Mouse (Mus musculus) embryonic facial prominence, embryonic 13.5 days (tissue): Measurements from ENCODE around the gene Rpgrip1l. TPM values are rescaled to one million over a fixed set of nuclear protein-coding genes. Genes with fewer than 3 reads are reported as not detected.

Experiments used
- ATAC-seq: fragments of 200-750 bp; cut with Nextera tagmentation; 2 replicates; pipeline ENCODE4 v1.8.0; 2017; ENCODE audit warnings: low read depth; ENCODE audit not compliant: insufficient number of reproducible peaks, insufficient read depth, low FRiP score, low TSS enrichment
- H3K27ac ChIP-seq: fragments of 300-500 bp; sonication (generic); 2 replicates; pipeline ENCODE4 v1.5.1; 2015; ENCODE audit warnings: moderate library complexity, mild to moderate bottlenecking, inconsistent platforms
- H3K27me3 ChIP-seq: fragments of 300-500 bp; sonication (generic); 2 replicates; pipeline ENCODE4 v1.6.1; 2015; ENCODE audit warnings: mild to moderate bottlenecking, inconsistent platforms
- H3K36me3 ChIP-seq: fragments of 300-500 bp; sonication (generic); 2 replicates; pipeline ENCODE4 v1.6.1; 2015; ENCODE audit warnings: mild to moderate bottlenecking, inconsistent platforms
- H3K4me1 ChIP-seq: fragments of 300-500 bp; sonication (generic); 2 replicates; pipeline ENCODE4 v1.6.1; 2015; ENCODE audit warnings: inconsistent platforms
- H3K4me2 ChIP-seq: fragments of 300-500 bp; sonication (generic); 2 replicates; pipeline ENCODE4 v1.6.1; 2015; ENCODE audit warnings: moderate library complexity, mild to moderate bottlenecking, inconsistent platforms
- H3K4me3 ChIP-seq: fragments of 300-500 bp; sonication (generic); 2 replicates; pipeline ENCODE4 v1.5.1; 2015; ENCODE audit warnings: mild to moderate bottlenecking, inconsistent platforms
- H3K9ac ChIP-seq: fragments of 300-500 bp; sonication (generic); 2 replicates; pipeline ENCODE4 v1.6.1; 2015; ENCODE audit warnings: mild to moderate bottlenecking, inconsistent platforms
- H3K9me3 ChIP-seq: fragments of 300-500 bp; sonication (generic); 2 replicates; pipeline ENCODE4 v1.6.1; 2016; ENCODE audit warnings: inconsistent platforms
- whole genome bisulfite sequencing: fragments of 180-500 bp; shearing (Covaris S2); methylation state at CpG from one replicate; pipeline ENCODE4 v1.1.7; 2015; ENCODE audit warnings: mixed read lengths; 5-methylcytosine and 5-hydroxymethylcytosine counted together
- polyA plus RNA-seq: library from polyadenylated mRNA; unstranded; fragments of >200 nt; fragmentation: Nextera tagmentation; extraction: Ambion mirVana; gene quantifications from 2 replicates; pipeline ENCODE4 v1.2.1, GENCODE M21; 2015

The Rpgrip1l gene
- polyA plus RNA-seq, 1 experiment from 2014 or later: 21.5 TPM

- H3K9ac ChIP-seq: no peak overlapping the region
- H3K9me3 ChIP-seq: no peaks in the 10 kb centered on the region
- H3K27ac ChIP-seq: no peak overlapping the region
- no peak for ATAC-seq
- peaks cover 35% of the 10 kb centered on the region for H3K4me1 ChIP-seq
- no peak overlapping the region for H3K4me3 ChIP-seq
- peaks cover 7% of the 10 kb centered on the region; the same call in 1 of the 2 replicates for H3K36me3 ChIP-seq
- WGBS: 52% methylated on average over 7 of the region's 7 CpGs
- no peak overlapping the region for H3K4me2 ChIP-seq
- H3K27me3 ChIP-seq: no peaks in the 10 kb centered on the region
These were observed 37.6 kb upstream of the Rpgrip1l start for GRCm38 (mm10) chr8:91350628-91351027.

GRCm38 (mm10) chr8:91349816-91350215, 36.8 kb upstream of the Rpgrip1l start:
- Histone ChIP-seq H3K4me3 (no peak overlapping the region), H3K9ac (no peak overlapping the region), H3K27me3 (no peaks in the 10 kb centered on the region), H3K4me2 (no peak overlapping the region), H3K9me3 (no peaks in the 10 kb centered on the region), H3K4me1 (peaks cover 27% of the 10 kb centered on the region), H3K27ac (no peak overlapping the region), H3K36me3 (peaks cover 7% of the 10 kb centered on the region; the same call in 1 of the 2 replicates)
- WGBS: 92% methylated on average over 7 of the region's 7 CpGs
- ATAC-seq: no peak

GRCm38 (mm10) chr8:91347595-91347994, 34.5 kb upstream of the Rpgrip1l start:
- 62% methylated on average over 6 of the region's 6 CpGs for WGBS
- Histone ChIP-seq H3K27ac (no peak overlapping the region), H3K27me3 (no peaks in the 10 kb centered on the region), H3K36me3 (peaks cover 7% of the 10 kb centered on the region; the same call in 1 of the 2 replicates), H3K4me1 (peaks cover 18% of the 10 kb centered on the region), H3K9me3 (no peaks in the 10 kb centered on the region), H3K4me3 (no peak overlapping the region), H3K4me2 (no peak overlapping the region), H3K9ac (no peak overlapping the region)
- no peak for ATAC-seq

- Histone ChIP-seq H3K4me2 (no peak overlapping the region), H3K27me3 (no peaks in the 10 kb centered on the region), H3K9me3 (no peaks in the 10 kb centered on the region), H3K9ac (no peak overlapping the region), H3K36me3 (peaks cover 7% of the 10 kb centered on the region; the same call in 1 of the 2 replicates), H3K4me3 (no peak overlapping the region), H3K27ac (no peak overlapping the region), H3K4me1 (peaks cover 22% of the 10 kb centered on the region)
- ATAC-seq: no peak
- WGBS: 83% methylated on average over 10 of the region's 10 CpGs
These were observed 34.1 kb upstream of the Rpgrip1l start for GRCm38 (mm10) chr8:91347146-91347545.

GRCm38 (mm10) chr8:91344659-91345058, 31.6 kb upstream of the Rpgrip1l start:
- Histone ChIP-seq H3K9me3 (no peaks in the 10 kb centered on the region), H3K4me2 (no peak overlapping the region), H3K27me3 (no peaks in the 10 kb centered on the region), H3K9ac (no peak overlapping the region), H3K27ac (no peak overlapping the region), H3K4me1 (peaks cover 15% of the 10 kb centered on the region), H3K36me3 (peaks cover 4% of the 10 kb centered on the region; the same call in 1 of the 2 replicates), H3K4me3 (no peak overlapping the region)
- WGBS: 88% methylated on average over 11 of the region's 11 CpGs
- ATAC-seq: no peak

- Histone ChIP-seq H3K27ac (no peak overlapping the region; the same call in 1 of the 2 replicates), H3K4me3 (no peak overlapping the region), H3K27me3 (no peaks in the 10 kb centered on the region), H3K9ac (no peak overlapping the region), H3K36me3 (peaks cover 3% of the 10 kb centered on the region; the same call in 1 of the 2 replicates), H3K4me1 (peaks cover 18% of the 10 kb centered on the region), H3K9me3 (no peaks in the 10 kb centered on the region), H3K4me2 (no peak overlapping the region)
- no peak for ATAC-seq
- 78% methylated on average over 5 of the region's 5 CpGs for WGBS
These were observed 29.7 kb upstream of the Rpgrip1l start for GRCm38 (mm10) chr8:91342798-91343197.

- 40% methylated on average over 5 of the region's 5 CpGs for WGBS
These were observed 29.1 kb upstream of the Rpgrip1l start for GRCm38 (mm10) chr8:91342196-91342595.

GRCm38 (mm10) chr8:91340746-91341145, 27.7 kb upstream of the Rpgrip1l start:
- Histone ChIP-seq H3K4me1 (peaks cover 10% of the 10 kb centered on the region), H3K36me3 (peaks cover 3% of the 10 kb centered on the region; the same call in 1 of the 2 replicates), H3K9me3 (0 out of 2 replicates have a peak, but pooled peaks cover 5% of the 10 kb centered on the region), H3K4me3 (no peak overlapping the region), H3K27me3 (no peaks in the 10 kb centered on the region), H3K27ac (no peak overlapping the region), H3K4me2 (no peak overlapping the region), H3K9ac (no peak overlapping the region)
- WGBS: 50% methylated on average over 1 of the region's 1 CpGs
- ATAC-seq: no peak

More at GRCm38 (mm10) chr8:91342196-91342595, 29.1 kb upstream of the Rpgrip1l start:
- Histone ChIP-seq H3K9ac (no peak overlapping the region), H3K27ac (no peak overlapping the region; the same call in 1 of the 2 replicates), H3K36me3 (peaks cover 3% of the 10 kb centered on the region; the same call in 1 of the 2 replicates), H3K9me3 (no peaks in the 10 kb centered on the region), H3K4me3 (no peak overlapping the region), H3K4me2 (no peak overlapping the region), H3K27me3 (no peaks in the 10 kb centered on the region), H3K4me1 (peaks cover 12% of the 10 kb centered on the region)
- ATAC-seq: no peak

- no peak overlapping the region for H3K4me3 ChIP-seq
- H3K4me2 ChIP-seq: no peak overlapping the region; the same call in 1 of the 2 replicates
- ATAC-seq: no peak
- WGBS: 75% methylated on average over 8 of the region's 8 CpGs
- no peak overlapping the region for H3K27ac ChIP-seq
- H3K4me1 ChIP-seq: peaks cover 10% of the 10 kb centered on the region
- no peak overlapping the region for H3K9ac ChIP-seq
- no peaks in the 10 kb centered on the region for H3K27me3 ChIP-seq
- peaks cover 3% of the 10 kb centered on the region for H3K36me3 ChIP-seq
- H3K9me3 ChIP-seq: 0 out of 2 replicates have a peak, but pooled peaks cover 5% of the 10 kb centered on the region
These were observed 26.6 kb upstream of the Rpgrip1l start for GRCm38 (mm10) chr8:91339651-91340050.

GRCm38 (mm10) chr8:91338389-91339154, 25.5 kb upstream of the Rpgrip1l start:
- no peak for ATAC-seq

GRCm38 (mm10) chr8:91329461-91329850, 16.4 kb upstream of the Rpgrip1l start:
- Histone ChIP-seq H3K4me2 (peak overlapping the region; percentile 21; the same call in 1 of the 2 replicates), H3K9me3 (no peaks in the 10 kb centered on the region), H3K9ac (peak overlapping the region; percentile 40; the same call in 1 of the 2 replicates), H3K36me3 (peaks cover 11% of the 10 kb centered on the region), H3K27ac (no peak overlapping the region), H3K27me3 (no peaks in the 10 kb centered on the region), H3K4me3 (no peak overlapping the region), H3K4me1 (peaks cover 51% of the 10 kb centered on the region)
- 23% methylated on average over 6 of the region's 6 CpGs for WGBS
- ATAC-seq: no peak

More at GRCm38 (mm10) chr8:91338389-91339154, 25.5 kb upstream of the Rpgrip1l start:
- Histone ChIP-seq H3K27me3 (no peaks in the 10 kb centered on the region), H3K4me1 (peaks cover 10% of the 10 kb centered on the region), H3K4me3 (no peak overlapping the region), H3K36me3 (peaks cover 3% of the 10 kb centered on the region), H3K27ac (no peak overlapping the region), H3K4me2 (no peak overlapping the region), H3K9ac (no peak overlapping the region), H3K9me3 (0 out of 2 replicates have a peak, but pooled peaks cover 5% of the 10 kb centered on the region)
- 88% methylated on average over 6 of the region's 6 CpGs for WGBS

- peaks cover 11% of the 10 kb centered on the region for H3K36me3 ChIP-seq
- no peak overlapping the region; the same call in 1 of the 2 replicates for H3K9ac ChIP-seq
- no peak overlapping the region for H3K4me3 ChIP-seq
- peaks cover 52% of the 10 kb centered on the region for H3K4me1 ChIP-seq
- no peaks in the 10 kb centered on the region for H3K27me3 ChIP-seq
- no peaks in the 10 kb centered on the region for H3K9me3 ChIP-seq
- no peak for ATAC-seq
- no peak overlapping the region for H3K27ac ChIP-seq
- H3K4me2 ChIP-seq: no peak overlapping the region
- WGBS: 66% methylated on average over 9 of the region's 9 CpGs
These were observed 16.0 kb upstream of the Rpgrip1l start for GRCm38 (mm10) chr8:91329056-91329455.
